Mouse (Mus musculus) CD4-positive, CD25-positive, alpha-beta regulatory T cell, adult 9 weeks (primary cell): ENCODE data around the gene Tmem208. TPM values are rescaled to one million over a fixed set of nuclear protein-coding genes. Genes with fewer than 3 reads are reported as not detected.

Experiments
- polyA plus RNA-seq: library from polyadenylated mRNA; unstranded; fragments of 100-300 nt; shearing (Covaris generic); gene quantifications from one replicate; pipeline ENCODE4 v1.2.1, GENCODE M21; 2017

Gene Tmem208
- polyA plus RNA-seq: 158 TPM

DNA sequence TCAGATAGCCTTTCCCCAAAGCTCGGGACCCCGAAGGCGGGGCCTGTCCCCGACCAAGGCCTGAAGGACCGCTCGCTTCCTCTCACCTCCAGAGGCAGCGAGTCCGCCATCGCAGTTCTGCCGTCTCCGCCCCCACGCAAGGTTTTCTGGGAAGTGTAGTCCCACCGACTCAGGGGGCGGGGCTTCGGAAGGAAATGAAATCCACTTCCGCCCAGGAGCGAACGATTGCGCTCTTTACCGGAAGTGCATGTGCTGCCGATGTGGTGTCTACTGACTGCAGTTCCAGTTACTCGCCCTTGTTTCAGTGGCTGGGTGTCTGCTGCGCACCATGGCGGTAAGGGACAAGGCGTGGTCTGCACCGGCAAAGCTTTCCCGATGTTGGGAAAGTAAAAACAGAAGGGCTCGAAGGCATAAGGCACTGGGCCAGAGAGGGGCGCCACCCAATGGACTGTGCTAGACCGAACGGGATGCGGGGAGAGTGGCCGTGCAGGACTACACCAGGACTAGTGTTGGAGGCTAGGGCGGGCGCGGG, at the start of gene Tmem208, which contains the start of gene Lrrc29:
Gene Tmem208 (plus strand): TSS at position 214 of the 532 bp plus-strand sequence.
Gene Lrrc29 (minus strand): TSS at position 138 of the 532 bp plus-strand sequence.

DNA sequence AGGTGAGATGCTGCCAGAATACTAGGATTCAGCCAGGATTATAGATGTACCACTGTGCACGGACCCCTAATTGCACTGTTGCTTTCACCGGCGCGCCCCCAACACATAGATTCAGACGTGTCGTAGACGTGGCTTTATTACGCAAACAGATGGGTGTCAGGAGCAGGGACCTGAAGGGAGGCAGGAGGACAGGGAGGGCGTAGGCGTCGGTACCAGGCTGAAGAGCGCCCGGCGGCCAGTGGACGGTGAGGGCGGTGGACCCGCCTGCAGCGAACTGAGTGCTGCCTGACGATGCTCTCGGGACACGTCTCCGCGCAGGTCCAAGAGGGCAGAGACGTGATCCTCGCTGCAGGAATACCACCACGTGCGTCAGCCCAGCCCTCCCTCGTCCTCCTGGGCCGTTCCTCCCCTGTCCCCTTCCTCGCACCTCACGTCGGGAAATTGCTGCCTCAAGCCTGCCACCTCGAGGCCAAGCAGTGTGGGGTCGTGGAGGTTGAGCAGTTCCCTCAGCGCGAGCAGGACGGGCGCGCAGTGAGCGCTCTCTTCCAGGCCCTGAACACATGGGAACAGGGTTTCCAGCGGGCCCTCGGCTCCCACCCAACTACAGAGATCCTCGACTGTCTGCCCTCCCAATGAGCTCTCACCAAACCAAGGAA, 36.2 kb upstream of the Tmem208 start, which contains the start of gene 4931428F04Rik:
Gene 4931428F04Rik (minus strand): TSS at position 60 of the 656 bp plus-strand sequence.

DNA sequence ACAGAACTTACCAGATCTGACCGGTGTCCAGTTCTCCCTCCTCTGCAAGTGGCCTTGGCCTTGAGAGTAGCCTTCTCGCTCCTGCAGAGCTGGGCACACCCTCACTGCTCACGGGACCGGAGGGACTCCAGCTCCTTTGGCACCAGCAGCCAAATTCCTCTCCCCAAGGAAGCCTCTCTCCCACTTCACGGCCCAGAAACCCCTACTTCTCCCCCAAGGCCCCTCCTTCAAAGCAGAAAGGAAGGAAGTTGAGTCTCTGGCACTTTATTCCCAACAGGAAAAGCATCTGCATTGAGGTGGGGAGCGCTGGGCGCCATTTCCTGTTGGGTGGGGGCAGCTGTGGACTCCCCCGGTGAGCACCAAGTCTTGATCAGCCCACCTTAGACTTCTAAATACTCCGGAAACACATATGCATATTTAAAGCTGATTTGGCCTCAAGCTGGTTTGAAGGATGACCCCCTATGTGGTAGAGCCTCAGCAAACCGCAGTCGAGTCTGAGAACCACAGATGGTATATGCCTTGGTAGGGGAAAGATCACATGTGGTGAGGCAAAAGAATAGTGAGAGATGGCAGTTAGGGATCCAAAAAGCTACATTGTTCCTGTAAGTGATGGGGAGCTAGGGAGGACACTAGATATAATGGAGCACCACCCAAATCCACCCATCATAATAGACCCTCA, 30.1 kb upstream of the Tmem208 start, which contains the start of gene Exoc3l:
Gene Exoc3l (minus strand): TSS at position 207 of the 679 bp plus-strand sequence.

DNA sequence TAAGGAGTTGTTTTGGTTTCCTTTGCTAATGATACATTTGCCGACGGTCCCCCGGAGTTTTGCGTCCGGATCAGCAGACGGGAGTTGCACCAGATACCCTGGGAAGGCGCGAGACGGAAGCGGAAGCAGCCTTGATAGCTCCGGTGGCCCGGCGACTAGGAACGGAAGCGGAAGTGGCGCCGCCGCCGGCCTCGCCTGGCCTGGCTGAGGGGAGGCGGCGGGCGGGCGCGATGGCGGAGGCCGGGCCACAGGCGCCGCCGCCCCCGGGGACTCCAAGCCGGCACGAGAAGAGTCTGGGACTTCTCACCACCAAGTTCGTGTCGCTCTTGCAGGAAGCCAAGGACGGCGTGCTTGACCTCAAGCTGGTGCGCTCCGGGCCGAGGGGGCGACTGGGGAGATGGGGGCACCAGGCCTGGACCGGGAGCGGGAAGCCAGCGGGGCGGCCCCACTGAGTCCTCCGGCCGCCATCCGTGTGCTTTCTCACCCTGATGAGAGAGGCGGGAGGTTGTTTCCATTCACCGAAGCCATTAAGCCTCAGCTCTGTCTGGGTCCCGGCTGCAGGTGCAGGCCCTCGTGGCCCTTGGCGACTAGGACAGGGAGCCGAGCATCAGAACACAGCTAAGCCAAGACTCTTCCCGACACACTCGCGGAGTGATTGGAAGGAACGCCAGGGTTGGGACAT, 28.5 kb upstream of the Tmem208 start, which contains the start of gene E2f4:
Gene E2f4 (plus strand): TSS at position 153 of the 682 bp plus-strand sequence.

DNA sequence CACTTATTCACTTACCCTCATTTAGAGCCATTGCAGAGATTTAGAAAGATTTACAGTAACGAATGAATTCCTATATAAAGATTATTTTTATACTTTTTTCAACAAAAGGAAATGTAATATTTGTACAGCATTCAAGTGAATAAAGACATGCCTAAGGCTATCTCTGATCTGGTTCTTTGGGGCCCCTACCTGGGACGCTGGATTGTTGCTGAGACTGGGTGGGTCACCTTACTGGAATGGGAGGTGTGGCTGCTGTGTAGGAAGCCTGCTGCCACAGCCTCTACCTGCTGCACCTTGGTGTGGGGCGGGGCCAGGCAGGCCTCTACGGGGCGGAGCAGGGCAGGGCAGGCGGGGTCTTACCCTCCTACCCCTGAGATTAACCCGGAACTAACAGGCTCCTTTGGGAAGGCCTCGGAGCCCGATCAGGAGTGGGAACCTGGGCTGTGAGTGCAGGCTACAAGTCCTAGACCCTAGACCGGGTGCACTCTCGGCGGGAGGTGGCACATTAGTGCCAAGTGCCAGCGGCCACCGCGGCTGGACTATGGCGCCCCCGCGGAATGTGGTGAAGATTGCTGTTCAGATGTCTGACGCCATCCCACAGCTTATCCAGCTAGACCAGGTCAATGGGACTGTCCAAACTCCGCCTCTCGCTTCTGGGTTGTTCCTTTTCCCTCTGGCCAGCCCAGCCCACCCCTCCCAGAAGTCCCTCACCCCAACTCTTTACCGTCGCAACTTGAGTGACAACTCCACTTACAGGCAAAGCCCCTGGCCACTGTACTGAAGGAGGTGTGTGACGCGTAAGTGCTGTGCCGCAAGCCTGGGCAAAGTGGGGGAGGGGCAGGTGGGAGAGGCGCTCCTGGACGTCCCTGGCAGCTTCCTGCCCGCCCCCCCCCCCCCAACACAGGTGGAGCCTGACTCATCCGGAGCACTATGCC, 20.7 kb upstream of the Tmem208 start, which contains the start of gene Elmo3:
Gene Elmo3 (plus strand): TSS at position 391 of the 935 bp plus-strand sequence.

DNA sequence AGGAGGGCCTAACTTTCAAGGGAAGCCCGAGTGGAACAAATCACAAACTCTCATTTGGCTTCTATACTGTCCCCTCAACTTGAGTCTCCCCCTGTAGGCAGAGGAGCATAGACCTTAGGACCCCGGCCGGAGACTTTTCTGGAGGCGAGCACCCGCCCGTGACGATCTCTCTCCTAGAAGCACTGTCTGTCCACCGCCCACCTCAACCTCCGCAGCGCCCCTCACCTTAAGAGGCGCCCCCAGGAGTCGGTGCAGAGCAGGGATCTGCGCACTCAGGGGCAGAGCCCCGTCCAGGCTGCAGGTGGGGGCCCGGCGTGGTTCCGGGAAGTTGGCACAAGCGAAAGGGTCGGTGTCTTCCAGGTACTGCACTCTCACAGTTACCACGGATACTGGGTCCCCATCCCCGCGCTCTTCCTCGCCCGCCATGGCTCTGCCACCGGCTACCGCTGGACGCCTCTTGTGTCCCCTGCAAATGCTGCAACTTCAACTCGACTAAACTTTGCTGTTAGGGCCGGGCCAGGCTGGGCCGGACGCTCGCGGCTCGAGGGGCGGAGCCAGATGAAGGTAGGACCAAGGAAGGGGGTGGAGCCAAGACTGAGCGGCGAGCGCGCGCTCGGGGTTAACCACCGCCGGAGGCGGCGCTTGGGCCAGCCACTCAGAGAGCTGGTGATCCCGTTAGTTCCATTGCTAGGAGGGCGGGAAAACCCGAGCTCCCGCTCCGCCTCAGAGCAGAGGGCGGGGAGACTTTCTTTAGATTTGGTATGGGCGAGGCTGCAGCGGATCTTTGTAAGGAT, 21.5 kb downstream of the Tmem208 start, which contains the start of gene Fhod1:
Gene Fhod1 (minus strand): TSS at position 526 of the 794 bp plus-strand sequence.

DNA sequence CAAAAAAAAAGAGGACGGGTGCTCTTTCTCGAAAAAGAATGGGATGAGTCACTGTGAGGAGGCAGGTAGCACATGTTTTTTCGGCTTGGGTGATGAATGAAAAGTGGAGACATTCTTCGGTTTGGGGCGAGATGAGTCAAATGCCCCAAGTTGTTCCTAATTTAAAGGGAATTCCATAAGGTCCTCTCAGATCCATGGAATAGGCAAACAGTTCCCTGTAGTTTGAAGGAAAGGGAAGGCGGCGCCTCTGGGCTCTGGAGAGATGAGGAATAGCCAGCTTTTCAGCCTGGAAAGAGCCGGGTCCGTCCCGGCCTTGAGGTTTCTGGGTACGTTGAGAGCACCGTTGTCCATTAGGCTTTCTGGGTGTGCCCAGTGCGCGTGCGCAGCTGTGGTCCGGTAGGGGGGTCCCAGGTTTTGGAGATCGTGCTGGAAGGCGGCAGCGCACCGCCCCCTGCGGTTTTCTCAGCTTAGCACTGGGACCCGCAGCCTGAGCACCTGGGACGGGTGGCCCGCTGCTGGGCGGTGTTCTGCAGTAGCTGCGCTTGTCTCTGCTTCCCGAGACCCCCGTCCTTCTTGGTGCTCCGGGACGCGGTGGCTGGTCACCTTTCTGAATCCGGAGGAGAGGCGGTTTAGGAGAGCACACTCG, 22.4 kb downstream of the Tmem208 start, which contains the start of gene Slc9a5:
Gene Slc9a5 (plus strand): TSS at position 394 of the 646 bp plus-strand sequence.

DNA sequence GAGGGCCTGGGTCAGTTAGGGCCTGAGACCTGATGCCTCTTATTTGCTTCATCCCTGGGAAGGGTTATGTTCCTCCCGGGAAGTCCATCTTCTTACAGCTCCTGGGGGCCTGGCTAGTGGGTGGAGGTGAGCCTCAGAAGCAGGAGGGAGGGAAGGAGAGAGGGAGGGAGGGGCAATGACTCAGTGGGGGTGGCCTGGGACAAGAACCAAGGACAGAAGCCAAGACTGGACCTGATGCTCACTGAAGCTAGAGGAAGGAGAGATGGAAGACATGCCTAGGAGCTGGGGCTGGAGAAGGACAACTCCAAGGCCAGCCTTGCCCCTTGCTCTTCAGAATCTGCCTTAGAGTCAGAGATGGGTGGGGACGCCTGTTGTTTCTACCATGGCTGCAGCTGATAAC, 46.9 kb downstream of the Tmem208 start, which contains the start of gene Plekhg4:
Gene Plekhg4 (plus strand): TSS at position 243 of the 400 bp plus-strand sequence.

Other genes starting within 250 kb of the Tmem208 start
- not detected for gene Ces3b, start 242.6 kb upstream of the Tmem208 start, polyA plus RNA-seq
- not detected for gene Ces4a, start 194.6 kb upstream of the Tmem208 start, polyA plus RNA-seq
- gene Cbfb, start 155.7 kb upstream of the Tmem208 start, polyA plus RNA-seq: 22.2 TPM
- 24.4 TPM for gene D230025D16Rik, start 101.2 kb upstream of the Tmem208 start, polyA plus RNA-seq
- gene B3gnt9, start 71.2 kb upstream of the Tmem208 start, polyA plus RNA-seq: 0.68 TPM
- 27.8 TPM for gene Tradd, start 61.7 kb upstream of the Tmem208 start, polyA plus RNA-seq
- 15.2 TPM for gene Fbxl8, start 61.7 kb upstream of the Tmem208 start, polyA plus RNA-seq
- 0.62 TPM for gene Hsf4, start 56.6 kb upstream of the Tmem208 start, polyA plus RNA-seq
- gene Nol3, start 50.2 kb upstream of the Tmem208 start, polyA plus RNA-seq: not detected
- gene 4931428F04Rik, start 36.5 kb upstream of the Tmem208 start, polyA plus RNA-seq: 2.4 TPM
- 0.76 TPM for gene Exoc3l, start 30.3 kb upstream of the Tmem208 start, polyA plus RNA-seq
- 54.4 TPM for gene E2f4, start 28.7 kb upstream of the Tmem208 start, polyA plus RNA-seq
- 10.5 TPM for gene Elmo3, start 20.8 kb upstream of the Tmem208 start, polyA plus RNA-seq
- gene Lrrc29, start 76 bp upstream of the Tmem208 start, polyA plus RNA-seq: 5.8 TPM
- 1.5 TPM for gene Fhod1, start 21.6 kb downstream of the Tmem208 start, polyA plus RNA-seq
- gene Slc9a5, start 22.5 kb downstream of the Tmem208 start, polyA plus RNA-seq: 0.45 TPM
- 0.17 TPM for gene Plekhg4, start 46.9 kb downstream of the Tmem208 start, polyA plus RNA-seq
- gene Kctd19, start 87.1 kb downstream of the Tmem208 start, polyA plus RNA-seq: not detected
- gene Lrrc36, start 87.2 kb downstream of the Tmem208 start, polyA plus RNA-seq: not detected
- not detected for gene Tppp3, start 145.2 kb downstream of the Tmem208 start, polyA plus RNA-seq
- gene Zdhhc1, start 170.5 kb downstream of the Tmem208 start, polyA plus RNA-seq: 2.3 TPM
- not detected for gene Hsd11b2, start 192.4 kb downstream of the Tmem208 start, polyA plus RNA-seq
- 55.5 TPM for gene Atp6v0d1, start 239.7 kb downstream of the Tmem208 start, polyA plus RNA-seq